Mouse (Mus musculus) frontal cortex, adult 2 months (tissue): ENCODE data around the gene Ss18l2. TPM values are rescaled to one million over a fixed set of nuclear protein-coding genes. Genes with fewer than 3 reads are reported as not detected.

Source experiments
- DNase-seq, 2 experiments: peaks; one replicate each; pipeline ENCODE4 v3.0.0; 2022; ENCODE audit warnings: low spot score in 1 of 2; ENCODE audit errors: extremely low spot score in 1 of 2
- polyA plus RNA-seq: library from polyadenylated mRNA; depleted of rRNA; stranded (reverse); fragments of >200 nt; gene quantifications from 2 replicates; pipeline ENCODE4 v1.2.3, GENCODE M21; 2012; rRNA removed

Ss18l2 gene
- 101 and 118 TPM in 2 replicates for polyA plus RNA-seq

DNA sequence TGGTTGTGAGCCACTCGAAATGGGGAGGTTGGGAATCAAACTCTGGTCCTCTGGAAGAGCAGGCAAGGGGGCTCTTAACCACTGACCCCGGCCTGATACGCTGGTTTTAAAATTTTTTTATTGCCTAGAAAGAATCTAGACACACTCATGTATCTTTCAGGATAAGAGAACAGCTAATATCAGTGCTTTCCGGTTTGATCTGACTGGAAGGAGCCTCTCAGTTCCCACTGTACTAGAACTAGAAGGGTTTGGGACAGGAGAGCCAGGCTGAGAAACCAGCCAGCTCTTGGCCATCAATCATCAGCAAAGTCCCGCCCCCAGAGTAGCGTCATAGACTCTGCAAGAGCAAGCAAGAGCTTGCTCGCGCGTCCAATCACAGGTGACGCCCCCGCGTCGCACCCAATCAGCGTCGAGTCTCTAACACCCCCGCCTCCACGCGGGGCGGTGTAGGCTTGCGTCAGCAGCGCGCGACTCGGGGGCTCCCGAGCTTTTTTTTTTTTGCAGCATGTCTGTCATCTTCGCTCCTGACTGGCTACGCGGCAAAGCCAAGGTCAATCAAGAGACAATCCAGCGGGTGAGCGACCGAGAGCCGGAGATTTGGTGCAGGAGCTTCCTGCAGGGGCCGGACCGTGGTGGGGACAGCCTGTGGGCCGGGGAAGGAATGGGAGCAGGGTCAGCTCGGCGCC is at the start of gene Ss18l2:
Gene Ss18l2 (plus strand): TSS at position 432 of the 686 bp plus-strand sequence.
- peak; percentile 97 to 99 for DNase-seq

DNA sequence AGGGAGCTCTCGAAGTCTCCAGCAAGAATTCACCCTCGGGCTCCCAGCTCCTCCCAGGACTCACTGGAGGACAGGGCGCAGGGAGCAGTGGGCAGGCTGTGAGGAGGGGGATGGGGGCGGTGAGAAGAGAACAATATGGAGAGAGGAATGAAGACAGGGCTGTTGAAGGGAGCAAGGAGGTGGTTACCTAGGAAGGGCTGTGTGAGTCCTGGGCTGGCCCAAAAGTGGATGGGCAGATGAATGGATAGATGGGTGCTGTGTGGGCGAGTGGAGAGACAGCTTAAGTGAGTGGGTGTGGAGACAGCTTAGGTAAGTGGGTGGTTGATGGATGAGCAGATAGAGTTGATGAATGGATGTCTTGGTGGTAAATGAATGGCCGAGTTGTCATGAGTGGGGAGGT is 46.7 kb upstream of the Ss18l2 start:
- peak in 1 of 2 experiments; percentile 62 for DNase-seq

DNA sequence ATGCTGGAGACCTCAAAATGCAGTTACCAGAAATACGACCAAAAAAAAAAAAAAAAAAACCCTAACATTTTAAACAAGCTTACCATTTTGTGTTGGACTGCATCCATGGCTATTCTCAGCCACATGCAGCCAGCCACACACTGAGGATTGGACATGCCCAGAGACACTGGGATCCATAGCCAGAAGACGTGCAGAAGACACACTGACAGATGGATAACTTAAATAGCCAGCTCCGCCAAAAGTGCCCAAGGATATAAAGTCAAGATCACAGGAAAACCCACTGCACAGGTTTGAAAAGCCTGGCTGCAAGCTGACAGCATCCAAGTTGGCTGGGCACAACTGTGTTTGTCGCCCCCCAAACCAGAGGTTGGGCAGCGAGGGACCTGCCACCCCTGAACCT is 46.0 kb upstream of the Ss18l2 start:
- DNase-seq = peak; percentile 61 to 63

DNA sequence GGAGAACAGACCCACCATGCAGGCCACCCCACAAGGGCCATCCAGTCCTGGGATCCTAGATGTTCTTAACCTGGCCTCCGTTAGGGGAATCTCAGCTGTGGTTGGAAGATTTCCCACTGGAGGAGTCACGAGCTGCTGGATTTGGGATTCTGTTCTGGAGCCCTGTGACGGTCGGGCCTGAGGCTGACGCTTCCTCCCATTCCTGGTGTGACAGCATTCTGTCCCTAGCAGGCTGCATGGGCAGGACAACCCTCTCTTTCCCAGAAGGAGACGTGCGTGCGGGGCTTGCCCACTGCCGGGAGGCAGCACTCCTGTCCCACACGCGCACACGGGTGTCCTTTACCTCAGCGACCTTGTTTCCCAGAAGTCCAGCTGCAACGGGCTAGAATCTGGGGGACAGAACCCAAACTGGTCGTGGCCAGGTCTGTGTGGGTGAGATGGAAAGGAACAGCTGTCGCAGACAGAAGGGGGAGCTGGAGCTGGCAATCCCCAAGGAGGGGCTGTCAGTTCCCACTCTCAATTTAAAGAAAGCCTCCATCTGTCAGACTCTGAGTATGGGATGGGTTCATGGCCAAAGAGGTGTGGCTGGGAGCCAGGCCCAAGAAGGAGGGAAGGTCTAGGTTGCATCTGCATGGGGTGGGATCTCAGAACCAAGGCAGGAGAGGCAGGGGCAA is 43.0 kb upstream of the Ss18l2 start:
- peak; percentile 65 to 77 for DNase-seq

DNA sequence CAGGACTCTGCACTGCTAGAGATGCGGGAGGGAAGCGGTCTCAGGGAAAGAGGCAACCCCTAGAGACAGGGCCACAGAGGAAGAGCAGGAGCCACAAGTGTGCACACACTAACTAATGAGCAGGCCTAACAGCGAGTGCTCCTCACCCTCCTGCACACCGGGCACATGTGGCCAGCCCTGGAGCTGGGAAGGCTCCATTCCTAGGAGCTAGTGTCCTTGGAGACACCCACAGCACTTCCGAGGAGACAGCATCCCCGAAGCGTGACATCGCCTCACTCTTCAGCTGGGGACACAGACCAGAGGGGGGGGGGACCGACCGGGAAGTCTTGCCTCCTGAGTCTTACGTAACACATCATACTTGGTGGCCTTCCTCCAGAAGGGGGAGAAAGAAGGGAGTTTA is 42.3 kb upstream of the Ss18l2 start:
- no peak for DNase-seq

DNA sequence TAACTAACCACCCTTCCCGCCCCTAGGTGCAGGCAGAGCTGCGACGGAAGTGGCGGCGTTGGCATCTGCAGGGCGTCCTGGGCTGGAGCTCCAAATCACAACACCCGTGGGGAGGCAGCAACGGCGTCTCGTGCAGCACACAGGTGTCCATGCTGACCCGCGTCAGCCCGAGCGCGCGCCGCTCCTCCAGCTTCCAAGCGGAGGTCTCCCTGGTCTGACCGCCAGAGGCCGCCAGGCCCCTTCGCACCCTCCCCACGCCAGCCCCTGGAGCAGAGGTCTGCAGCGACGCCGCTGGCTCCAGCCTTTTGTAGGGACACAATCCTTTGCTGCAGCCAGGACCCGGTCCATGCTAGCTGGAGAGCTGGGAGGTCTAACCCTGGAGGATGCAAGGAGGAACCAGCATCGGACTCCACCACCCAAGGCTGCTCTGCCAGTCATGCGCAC is 40.8 kb upstream of the Ss18l2 start:
- peak in 1 of 2 experiments; percentile 33 for DNase-seq

DNA sequence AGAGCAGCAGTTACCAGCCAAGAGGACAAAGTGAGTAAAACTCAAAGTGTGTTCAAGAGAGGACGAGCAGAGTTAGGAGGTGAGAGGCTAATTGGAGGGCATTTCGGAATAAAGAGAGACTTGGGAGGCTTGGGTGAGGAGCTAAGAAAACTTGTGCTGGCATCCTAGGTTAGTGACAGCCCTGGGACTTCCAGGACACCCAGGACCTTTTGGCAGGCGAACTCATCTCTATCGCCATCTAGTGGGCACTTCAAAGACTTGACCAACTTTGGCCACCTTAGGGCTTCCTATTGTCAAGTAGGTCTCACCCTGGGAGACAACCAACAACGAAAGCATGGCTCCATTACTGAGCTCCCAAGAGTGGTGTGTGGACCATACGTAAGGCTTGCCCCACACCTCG is 38.8 kb upstream of the Ss18l2 start:
- DNase-seq = peak in 1 of 2 experiments; percentile 64

DNA sequence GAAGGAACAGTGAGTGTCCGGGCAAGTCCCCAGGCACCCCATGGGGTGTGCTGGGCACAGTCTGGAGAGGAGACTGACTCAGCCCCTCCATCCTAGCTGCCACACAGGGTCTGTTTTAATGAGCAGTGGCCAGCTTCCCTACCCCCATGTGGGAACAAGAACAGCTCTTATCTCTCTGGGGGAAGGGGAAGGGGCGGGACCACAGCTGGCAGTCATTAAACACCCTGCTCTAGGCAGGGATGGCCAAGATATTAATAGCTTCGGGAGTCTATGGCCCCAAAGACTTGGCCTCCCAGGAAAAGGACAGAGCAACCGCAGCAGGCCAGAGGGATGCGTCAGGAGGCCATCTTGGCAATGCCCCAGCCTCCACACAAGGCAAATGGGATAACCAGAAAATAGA is 37.8 kb upstream of the Ss18l2 start:
- no peak for DNase-seq

DNA sequence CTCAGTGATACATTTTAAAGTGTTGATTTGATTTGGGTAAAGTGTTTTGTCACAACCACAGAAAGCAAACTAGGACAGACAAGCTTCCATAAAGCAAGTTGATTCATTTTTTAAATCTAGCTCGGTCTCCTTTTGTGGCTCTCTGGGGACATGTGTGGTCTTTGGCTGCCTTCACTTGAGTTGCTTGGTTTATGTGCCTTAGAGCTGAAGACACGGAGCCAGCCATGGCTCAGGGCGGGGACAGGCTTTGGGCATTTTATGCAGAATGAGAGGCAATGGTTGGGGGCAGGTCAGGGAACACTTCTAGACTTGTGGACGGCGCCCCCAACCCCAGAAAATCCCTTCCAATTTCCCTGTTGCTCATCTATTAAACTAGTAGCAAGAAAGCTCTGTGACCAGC is 36.4 kb upstream of the Ss18l2 start:
- DNase-seq = no peak

DNA sequence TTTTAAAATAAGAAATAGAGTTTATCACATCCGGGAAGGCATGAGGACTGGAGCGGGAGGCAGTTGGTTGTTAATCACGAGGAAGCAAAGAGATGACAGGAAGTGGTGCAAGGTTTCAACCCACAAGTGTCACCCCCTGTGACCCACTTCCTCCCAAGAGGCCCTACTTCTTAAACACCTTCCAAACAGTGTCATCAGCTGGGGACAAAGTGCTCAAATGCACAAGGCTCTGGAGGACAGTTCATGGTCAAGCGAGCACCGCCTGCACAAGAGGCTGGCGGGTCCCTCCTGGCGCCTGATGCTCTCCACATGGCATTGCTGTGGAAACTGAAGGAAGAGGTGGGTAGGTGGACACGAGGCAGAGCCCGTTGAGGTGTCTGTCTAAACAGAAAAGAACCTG is 35.1 kb upstream of the Ss18l2 start:
- no peak for DNase-seq

DNA sequence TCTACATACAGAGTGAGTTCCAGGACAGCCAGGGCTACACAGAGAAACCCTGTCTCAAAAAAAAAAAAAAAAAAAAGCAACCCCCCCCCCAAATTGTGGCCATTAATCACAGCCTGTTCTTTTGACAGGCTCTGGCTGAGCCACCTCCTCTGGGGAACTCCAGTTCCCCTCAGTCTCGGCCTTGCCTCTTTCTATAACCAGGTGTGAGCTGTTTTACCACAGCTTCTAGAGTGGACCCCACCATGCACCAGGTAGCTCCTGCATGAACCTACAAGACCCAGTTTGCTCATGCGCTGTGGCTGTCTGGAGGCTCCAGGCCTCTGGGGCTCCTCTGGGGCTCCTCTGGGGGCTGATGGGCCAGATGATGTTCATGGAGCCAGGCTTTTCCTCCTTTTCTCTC is 34.6 kb upstream of the Ss18l2 start:
- no peak for DNase-seq

DNA sequence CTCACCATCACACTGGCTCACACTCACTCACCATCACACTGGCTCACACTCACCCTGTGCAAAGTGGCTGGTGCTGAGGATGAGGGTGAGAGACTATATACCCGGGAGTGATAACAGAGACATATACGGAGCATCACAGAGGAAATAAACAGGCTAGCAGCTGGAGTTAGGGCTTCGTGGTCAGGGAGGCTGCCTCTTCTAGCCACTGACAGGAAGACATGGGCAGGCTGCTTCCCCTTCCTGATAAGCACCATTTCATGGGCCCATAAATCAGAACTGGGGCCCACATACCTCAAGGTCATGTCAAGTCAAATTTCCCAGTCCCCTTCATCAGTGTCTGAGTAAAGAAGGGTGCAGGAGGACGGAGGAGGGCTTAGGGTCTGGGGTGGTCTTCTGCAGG is 33.1 kb upstream of the Ss18l2 start:
- DNase-seq = no peak

DNA sequence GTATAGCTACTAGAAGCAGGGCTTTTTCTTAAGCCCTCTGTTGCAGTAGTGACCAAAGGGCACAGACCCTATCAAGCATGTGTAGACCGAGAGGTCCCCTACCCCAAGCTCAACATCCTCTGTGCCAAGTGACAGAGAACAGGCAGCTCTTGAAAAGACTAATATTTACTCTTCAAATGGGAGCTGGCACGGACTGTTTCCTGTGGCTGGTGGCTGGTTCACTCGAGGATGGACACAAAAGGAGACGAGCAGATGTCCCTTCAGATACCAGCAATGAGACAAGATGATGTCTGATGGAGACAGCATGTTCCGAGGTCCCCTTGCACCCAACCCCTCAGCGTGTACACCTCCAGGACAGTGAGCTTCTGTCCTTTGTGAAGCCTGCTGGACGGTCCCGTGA is 32.7 kb upstream of the Ss18l2 start:
- no peak for DNase-seq

DNA sequence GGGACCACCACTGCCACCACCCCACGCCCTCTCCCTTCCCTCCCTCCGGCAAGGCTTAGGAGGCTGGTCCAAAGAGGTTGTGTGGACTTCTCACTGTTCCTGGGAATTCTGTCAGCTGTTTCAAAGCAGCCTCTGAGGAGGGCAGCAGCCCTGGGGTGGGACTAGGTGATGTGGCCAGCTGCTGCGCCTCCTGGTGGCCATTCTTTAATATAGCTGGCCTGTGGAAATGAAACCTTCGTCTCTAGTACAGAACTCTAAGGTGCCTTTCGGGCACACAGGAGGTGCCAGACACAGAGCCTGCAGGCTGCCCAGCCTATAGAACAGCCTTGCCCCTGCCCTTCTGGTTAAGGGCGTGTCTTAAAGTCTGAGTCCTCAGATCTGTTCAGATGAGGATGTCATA is 30.6 kb upstream of the Ss18l2 start:
- DNase-seq = peak in 1 of 2 experiments; percentile 54

DNA sequence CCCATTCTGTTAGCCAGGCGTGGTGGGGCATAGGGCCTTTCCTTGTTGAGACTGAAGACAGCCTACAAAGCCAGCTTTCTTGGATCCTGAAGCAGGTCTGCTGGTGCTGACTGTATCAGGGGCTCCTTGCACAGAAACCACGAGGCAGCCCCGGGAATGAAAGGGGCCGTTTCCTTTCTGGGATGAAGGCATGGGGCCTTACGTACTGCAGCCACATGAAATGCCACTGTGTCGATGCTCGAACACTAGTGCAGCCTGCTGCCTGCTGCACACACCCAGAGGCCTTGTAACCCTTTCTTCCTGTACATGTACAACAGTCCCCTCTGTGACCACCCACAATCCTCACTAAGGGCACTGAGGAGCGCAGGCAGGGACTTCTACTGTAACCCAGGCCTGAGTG is 28.9 kb upstream of the Ss18l2 start:
- no peak for DNase-seq

DNA sequence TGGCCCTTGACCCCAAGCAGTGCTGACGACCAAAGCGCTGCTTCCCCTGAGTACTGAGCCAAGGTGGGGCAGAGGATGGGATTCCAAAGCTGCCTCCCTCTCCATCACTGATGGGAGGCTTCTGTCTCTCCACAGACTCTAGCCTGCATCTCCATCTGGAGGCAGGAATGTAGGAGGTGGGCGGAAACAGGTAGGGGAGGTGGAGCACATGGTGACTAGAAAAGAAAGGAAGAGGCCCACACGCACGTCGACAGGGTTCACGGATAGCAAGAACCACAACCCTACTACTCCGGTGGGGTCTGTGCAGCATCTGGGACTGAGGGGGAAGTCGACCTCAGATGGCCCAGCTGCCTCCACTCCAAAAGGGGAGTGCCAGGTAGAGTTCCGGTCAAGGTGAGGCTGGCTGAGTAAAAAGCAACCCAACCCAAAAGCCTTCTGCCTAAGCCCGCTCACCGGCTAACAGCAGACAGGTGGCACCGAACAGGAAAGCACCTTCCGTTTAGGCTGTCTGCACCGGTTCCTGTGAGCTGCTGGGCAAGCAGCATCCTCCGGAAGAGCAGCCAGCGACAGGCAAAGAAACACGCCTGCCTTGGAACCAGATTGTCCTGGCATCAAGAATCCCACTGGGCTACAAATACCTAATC is 28.0 kb upstream of the Ss18l2 start:
- DNase-seq = no peak

DNA sequence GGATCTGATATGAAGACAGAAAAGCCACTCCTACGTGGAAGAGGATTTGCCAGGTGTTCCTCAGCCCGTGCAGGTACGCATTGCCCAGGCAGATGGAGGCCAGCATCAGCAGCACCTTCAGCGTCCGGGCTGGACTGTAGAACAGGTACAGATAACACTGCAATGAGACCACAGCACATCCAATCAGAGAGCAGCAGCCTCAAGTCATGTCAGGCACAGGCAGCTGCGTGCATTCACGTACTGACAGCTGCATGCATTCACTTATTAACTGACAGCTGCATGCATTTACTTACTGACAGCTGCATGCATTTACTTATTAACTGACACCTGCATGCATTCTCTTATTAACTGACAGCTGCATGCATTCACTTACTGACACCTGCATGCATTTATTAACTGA is 25.4 kb upstream of the Ss18l2 start:
- no peak for DNase-seq

DNA sequence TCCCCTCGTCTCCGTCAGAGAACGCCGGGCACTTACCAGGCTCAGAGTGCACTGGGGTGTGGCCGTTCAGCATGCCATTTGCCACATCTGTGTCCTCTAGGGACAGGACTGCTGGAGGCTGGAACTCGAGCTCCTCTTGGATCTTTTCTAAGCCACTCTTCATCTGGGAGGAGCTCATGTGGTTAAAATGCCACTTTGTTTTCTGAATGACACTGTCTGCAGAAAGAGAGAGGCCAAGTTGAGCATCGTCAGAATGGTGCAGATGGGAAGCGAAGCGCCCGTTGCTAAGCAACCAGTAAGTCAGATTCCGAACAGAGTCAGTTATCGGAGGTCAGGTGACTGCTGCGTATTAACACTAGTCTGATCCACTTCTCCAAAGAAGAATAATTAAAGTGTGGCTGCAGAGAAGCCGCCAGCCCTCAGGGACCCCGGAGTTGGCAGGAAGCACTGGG is 19.9 kb upstream of the Ss18l2 start:
- DNase-seq = peak; percentile 67 to 75

DNA sequence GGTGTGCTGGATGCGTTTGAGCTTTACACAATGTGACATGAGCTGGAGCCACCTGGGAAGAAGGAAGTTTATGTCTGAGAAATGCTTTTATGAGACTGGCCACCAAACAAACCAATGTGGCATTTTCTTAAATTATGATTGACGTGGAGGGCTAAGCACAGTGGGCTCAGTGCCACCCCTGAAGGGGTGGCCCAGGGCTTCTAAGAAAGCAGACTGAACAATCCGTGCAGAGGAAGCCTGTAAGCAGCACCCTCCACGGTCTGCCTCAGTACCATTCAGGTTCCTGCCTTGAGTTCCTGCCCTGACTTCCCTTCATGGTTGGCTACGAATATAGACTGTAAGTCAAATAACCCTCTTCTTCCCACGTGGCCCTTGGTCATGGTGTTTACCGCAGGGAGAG is 19.4 kb upstream of the Ss18l2 start:
- DNase-seq = no peak

DNA sequence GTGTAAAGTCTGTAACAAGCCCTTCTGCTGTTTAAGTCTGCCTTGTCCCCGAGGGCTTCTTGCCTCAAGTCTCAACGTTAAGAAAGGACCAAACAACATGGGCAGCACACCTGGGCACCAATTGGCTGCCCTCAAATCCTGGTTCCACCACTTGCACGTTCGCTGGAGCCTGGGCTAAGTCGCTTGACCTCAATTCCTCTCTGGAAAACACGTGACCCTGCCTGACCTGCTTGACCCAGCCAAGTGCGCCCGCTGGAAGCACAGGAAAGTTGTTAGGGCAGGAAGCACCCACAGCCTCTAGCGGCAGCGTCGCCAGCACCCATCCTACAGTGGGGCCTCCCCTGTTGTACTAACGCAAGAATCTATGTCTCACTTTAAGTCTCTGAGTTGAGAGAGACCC is 15.4 kb upstream of the Ss18l2 start:
- DNase-seq = no peak

DNA sequence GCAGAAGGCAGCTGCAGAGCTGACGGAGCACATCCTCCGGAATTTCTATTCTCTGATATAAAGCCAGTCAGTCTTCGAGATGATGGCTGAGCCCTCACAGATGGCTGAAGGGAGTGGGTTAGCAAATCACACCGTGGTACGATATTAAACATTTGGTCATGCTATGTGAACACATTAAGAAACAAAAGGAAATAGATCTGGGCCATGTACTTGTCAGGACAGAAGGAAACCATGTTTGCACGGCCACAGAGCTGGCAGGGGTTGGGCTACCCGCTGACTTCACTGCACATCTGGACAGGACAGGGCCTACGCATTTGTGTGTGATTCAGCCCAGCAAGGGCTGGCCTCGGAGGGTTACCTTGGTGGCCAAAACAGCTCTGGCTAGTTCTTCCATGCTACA is 13.5 kb upstream of the Ss18l2 start:
- DNase-seq = no peak
